Mouse (Mus musculus) cerebellum, adult 2 months (tissue): Measurements from ENCODE around the gene Gm17651.

ENCODE experiments used
- CTCF ChIP-seq: fragments of 200-500 bp; IDR thresholded peaks from 2 replicates; pipeline ENCODE4 v1.5.1; 2011; ENCODE audit warnings: low read depth, mild to moderate bottlenecking, control low read depth, low read length, moderate library complexity, borderline replicate concordance; ENCODE audit not compliant: insufficient read depth
- POLR2A ChIP-seq: fragments of 200-500 bp; IDR thresholded peaks from 2 replicates; pipeline ENCODE4 v1.6.1; 2011; ENCODE audit warnings: low read length, control low read depth, borderline replicate concordance; ENCODE audit not compliant: insufficient read depth

- no peak for TF ChIP-seq POLR2A
- TF ChIP-seq CTCF: no peak
These were observed 22.9 kb downstream of the Gm17651 start for GRCm38 (mm10) chr3:97651604-97652003.
